Mouse (Mus musculus) kidney, postnatal 10 days (tissue): ENCODE data around the gene Gm3476.
"Not testable (repeated sequence)": the region's sequence is repeated elsewhere in the genome, so short reads cannot be mapped to it uniquely, and the experiment has no call there.

Experiments used
- DNase-seq: peaks from one replicate; pipeline ENCODE4 v3.0.0; 2021; ENCODE audit warnings: mixed read lengths

The Gm3476 gene

DNA sequence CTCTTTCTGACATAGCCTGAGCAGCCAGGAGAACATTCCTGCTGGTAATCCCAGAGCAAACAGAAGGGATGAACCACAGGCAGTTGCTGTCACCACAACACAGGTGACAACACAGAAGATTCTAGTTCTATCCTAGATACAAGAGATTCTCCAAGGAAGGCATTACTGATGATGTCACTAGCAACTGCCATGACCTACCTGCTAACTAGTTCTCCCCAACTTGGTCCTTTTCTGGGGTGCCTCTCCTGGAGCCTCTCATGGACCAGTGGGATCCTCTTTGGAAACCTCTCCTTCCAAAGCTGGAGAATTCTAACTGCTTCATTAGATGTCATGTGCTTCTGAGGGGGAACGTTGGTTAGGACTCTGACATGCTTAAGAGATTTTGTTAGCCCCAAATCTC, at the start of gene Gm3476:
TSS of gene Gm3476 (minus strand) at position 101 of the 400 bp plus-strand sequence.
- not testable (repeated sequence) for DNase-seq

- not testable (repeated sequence) for DNase-seq
These were observed 37.9 kb upstream of the Gm3476 start for GRCm38 (mm10) chr14:6163538-6163937.

GRCm38 (mm10) chr14:6161085-6161484, 35.5 kb upstream of the Gm3476 start:
- peak; percentile 4 for DNase-seq

- peak; percentile 71 for DNase-seq
These were observed 17.2 kb downstream of the Gm3476 start, which contains the start of gene Gm3468 for GRCm38 (mm10) chr14:6108272-6108925. Gene Gm3468, minus strand, starts transcription at chr14:6108665.

DNA sequence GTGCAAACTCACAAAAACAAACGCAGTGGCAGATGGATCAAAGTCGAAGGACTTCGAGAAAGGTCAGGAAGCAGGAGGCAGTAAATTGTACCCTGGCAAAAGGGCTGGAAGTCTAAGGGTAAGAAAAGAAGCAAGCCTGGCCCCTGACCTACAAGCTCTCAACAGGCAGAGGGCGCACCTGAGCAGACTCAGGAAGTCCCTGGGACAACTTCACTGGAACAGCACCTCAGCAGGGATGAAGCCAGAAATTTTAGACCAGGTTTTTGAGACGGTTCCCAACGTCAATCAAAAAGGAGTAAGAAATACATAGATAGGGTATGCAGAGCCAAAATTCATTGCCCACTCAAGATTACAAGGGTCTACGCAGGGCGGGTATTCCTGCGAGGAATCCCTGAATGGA, 18.1 kb downstream of the Gm3476 start:
- not testable (repeated sequence) for DNase-seq

DNA sequence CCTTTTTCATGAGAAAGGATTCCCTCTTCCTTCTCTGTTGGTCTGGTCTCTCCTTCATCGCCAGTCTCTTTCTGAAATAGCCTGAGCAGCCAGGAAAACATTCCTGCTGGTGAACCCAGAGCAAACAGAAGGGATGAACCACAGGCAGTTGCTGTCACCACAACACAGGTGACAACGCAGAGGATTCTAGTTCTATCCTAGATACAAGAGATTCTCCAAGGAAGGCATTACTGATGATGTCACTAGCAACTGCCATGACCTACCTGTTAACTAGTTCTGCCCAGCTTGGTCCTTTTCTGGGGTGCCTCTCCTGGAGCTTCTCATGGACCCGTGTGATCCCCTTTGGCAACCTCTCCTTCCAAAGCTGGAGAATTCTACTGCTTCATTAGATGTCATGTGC, 31.8 kb downstream of the Gm3476 start, which contains the start of gene Gm8206:
TSS of gene Gm8206 (minus strand) at position 101 of the 400 bp plus-strand sequence.
- not testable (repeated sequence) for DNase-seq

DNA sequence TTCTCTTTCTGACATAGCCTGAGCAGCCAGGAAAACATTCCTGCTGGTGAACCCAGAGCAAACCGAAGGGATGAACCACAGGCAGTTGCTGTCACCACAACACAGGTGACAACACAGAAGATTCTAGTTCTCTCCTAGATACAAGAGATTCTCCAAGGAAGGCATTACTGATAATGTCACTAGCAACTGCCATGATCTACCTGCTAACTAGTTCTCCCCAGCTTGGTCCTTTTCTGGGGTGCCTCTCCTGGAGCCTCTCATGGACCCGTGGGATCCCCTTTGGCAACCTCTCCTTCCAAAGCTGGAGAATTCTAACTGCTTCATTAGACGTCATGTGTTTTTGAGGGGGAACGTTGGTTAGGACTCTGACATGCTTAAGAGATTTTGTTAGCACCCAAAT, 67.4 kb downstream of the Gm3476 start, which contains the start of gene Gm6337:
TSS of gene Gm6337 (minus strand) at position 101 of the 400 bp plus-strand sequence.
- DNase-seq, result not testable (repeated sequence)
